Mouse (Mus musculus) megakaryocyte progenitor cell, adult 5-6 weeks (primary cell): Measurements from ENCODE around the gene Map9. TPM values are rescaled to one million over a fixed set of nuclear protein-coding genes. Genes with fewer than 3 reads are reported as not detected.
"Not testable (repeated sequence)": the region's sequence is repeated elsewhere in the genome, so short reads cannot be mapped to it uniquely, and the experiment has no call there.

Source experiments
- ATAC-seq: replicated peaks from 2 replicates; pipeline ENCODE4 v1.8.0; 2016; ENCODE audit warnings: mild to moderate bottlenecking, moderate TSS enrichment, inconsistent platforms; ENCODE audit not compliant: poor library complexity
- total RNA-seq, 2 experiments: library from RNA; stranded (forward) in 1 of 2; stranded (reverse) in 1 of 2; fragments of 157-497, 149-512 nt in 1 of 2; fragments of 200-1000 nt in 1 of 2; gene quantifications; 2 replicates each; pipeline versions ENCODE4 v1.2.3 to v1.2.4; 2015 to 2017

Gene Map9
- total RNA-seq (2015) (0.59 and 0.69 TPM in 2 replicates), total RNA-seq (2017) (0.29 and 0.64 TPM in 2 replicates)

DNA sequence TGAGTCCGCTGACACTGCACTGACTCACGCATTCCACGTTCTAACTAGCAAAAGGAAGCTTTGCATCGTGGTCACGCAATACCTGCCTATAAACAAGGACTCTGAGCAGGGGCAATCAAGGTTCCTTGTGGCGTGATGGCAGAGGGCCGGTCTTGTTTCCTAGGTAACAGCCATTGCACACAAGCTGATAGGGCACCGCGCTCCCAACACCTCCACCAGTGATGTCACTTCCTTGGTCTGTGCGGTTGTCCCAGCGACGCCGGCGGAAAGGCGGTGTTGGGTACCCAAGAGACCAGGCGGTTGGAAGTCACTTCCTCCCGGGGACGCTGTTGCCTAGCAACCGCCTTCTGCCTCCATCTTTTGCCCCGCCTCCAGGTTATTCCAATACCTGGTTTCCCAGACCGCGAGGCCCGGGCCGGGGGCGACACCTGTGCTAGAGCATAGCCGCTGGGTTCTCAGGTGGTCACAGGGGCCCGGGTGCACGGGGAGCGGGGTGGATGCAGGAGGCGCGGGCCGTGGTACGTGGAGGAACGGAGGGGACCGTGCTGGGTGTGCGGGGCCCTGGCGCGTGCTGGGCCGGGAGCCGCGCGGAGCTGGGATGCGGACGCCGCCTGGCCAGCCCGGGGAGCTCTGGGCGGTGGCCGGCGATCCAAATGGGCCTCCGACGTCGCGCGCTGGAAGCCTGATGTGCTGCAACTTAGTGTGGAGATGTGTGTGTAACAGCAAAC is at the start of gene Map9:
Map9 (plus strand) TSS at position 248 of the 728 bp plus-strand sequence.
- peak; percentile 97 for ATAC-seq

DNA sequence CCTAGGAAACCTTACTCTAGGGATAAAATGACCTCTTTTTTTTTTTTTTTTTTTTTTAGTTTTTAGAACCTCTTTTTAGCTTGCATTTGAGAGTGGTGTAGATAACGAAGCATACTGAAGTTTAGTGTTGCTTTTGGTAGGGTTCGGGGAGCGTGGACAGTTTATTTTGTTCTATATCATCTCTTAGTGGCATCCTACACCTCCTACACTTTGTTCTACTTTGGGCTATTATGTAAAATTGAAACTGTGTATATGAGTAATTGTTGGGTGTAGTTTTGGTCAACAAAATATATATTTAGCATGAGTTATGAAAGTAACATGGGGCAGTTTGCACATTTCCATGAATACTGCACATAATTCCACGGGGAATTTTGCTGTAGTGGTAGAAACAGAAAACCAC is 42.1 kb upstream of the Map9 start:
- no peak for ATAC-seq

DNA sequence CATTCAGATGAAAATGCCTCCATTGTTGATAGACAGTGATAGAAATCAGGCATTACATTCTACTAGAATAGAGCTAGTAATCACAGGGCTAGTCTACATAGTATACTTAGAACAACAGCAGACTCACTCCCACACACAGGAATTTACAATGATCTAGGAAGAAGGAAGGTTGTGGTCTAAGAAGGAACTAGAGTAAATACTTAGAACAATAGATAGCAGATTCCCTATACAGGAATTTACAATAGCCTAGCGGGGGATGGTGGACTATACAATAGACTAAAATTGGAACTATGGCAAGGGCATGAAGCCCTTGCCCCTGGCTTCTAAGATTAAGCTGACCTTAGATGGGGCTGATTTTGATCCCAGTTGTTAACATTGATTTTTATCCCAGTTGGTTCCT is 31.1 kb upstream of the Map9 start:
- not testable (repeated sequence) for ATAC-seq

DNA sequence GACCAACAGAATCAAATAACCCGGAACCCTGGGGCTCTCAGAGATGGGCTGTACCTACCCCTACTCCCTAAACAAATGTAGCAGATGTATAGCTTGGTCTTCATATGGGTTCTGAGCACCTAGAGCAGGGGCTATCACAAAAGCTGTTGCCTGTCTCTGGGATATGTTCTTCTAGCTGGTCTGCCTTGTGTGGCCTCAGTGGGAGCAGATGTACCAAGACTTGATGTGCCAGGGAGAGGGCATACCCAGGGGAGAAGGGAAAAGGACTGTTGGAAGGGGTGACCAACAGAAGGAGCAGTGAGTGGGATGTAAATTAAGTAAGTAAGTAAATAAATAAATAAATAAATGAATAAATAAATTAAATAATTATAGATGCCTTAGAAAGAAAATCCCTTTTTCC is 25.8 kb upstream of the Map9 start:
- ATAC-seq: no peak

DNA sequence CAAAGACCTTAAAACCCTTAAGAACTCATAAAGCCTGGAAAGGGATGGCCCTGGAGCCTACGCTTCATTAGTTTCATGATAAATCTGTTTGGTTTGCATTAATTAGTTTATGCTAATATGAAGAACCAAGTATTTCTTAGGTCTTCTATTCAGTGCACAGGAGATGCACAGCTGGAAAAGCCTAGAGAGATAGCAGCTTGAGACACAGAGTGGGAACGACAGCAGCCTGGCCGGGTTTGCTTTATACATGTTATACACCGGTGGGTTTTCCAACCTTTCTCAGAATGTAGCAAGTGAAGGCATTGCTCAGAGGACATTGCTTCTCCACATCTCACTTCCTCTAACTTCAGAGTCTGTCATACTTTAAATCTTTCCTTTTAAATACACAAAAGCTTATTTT is 25.3 kb upstream of the Map9 start:
- ATAC-seq: no peak

DNA sequence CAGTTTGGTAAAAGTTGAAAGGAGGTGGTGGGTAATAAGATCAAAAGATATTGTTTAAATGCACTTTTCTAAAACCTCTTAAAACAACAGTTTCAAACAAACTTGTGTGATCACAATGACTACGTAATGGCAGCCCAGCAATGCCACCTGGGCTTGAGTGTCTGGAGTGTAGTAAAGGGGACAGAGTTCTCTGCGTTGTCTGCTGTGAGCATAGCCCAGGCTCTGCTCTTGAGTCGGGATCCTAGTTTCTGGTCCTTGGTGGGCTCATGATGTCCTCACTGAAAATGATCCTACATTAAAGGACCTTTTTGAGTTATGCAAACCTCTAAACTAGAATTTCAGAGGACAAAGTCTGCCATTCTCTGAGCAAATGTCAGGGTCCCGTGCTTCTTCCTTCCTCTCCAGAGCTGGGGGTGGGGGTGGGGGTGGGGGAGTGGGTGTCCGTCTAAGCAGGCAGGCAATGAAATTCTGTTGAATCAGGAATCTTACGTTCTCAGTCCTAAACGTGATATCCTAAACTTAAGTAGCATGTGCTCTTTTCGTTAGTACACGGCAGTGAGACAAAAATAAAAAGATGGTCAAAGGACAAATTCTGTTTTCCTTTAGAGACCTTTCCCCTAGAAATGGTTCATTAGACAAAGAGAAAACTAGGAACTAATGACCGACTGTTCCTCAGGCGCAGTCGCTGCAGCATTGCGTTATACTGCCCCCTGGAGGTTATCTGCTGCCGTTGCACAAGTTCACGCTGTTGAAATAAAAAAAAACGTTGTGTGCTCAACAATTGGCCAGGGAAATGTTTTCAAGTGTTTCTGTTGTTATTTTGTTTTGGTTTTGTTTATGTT is 24.5 kb upstream of the Map9 start:
- ATAC-seq: peak; percentile 99

DNA sequence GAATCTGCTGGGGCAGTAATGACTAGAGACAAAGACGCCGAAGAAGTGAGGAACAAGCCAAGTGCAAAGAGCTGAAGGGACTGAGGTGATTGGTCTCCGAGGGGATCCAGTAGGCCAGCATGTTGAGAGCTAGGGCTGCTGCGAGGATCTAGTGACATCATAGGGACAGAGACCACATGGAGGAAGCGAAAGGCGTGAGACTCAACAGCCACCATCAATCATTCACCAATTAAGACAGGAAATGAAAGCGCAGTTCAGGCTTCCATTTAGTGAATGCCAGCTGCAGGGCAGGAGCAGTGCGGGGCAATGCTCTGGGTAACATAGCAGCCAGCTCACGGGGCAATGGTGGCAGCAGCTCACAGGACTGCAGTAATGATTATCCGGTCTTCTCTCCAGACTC is 17.7 kb upstream of the Map9 start:
- peak; percentile 99 for ATAC-seq

DNA sequence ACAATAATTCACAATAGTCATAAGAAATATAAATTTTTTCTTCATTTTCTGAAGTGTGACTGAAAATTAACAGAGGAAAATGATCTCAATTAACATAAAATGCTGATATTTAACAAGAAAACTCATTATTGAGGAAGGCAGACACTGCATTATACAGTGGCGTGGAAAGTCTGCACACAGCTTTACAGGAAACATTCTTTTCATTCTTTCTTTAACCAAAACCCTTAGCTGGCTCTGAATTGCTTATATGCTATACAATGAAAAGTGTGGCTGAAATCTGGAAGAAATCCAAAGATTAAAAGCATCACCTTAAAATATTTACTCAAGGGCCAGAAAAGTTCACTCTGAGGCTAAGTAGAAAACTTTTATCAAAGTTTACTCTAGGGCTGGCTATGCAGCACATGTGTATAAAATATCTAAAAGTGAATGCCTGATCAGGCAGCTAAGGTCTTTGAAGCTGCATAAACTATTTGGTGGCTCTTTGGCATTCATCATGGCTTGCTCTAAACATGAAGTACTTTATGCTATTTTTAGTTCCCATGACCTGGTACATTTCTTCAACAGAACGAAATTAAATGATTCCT is 9.5 kb upstream of the Map9 start:
- no peak for ATAC-seq

DNA sequence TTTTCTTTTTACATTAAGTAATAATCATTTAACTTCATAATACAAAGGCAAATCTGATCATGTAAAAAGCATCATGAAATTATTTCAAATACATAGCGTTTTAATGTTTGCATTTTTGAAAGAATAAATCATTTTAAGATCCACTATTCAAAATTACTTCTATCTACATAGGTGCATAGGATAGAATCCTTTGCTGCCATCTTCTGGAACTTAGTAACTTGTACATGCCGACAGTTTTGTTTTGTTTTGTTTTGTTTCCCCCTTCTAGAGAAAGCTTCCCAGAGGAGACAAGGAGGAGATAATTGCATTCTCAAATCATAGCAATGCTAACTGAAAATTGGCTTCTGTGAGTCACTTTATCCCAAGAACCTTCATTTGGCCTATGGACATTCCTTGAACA is 7.5 kb upstream of the Map9 start:
- no peak for ATAC-seq

DNA sequence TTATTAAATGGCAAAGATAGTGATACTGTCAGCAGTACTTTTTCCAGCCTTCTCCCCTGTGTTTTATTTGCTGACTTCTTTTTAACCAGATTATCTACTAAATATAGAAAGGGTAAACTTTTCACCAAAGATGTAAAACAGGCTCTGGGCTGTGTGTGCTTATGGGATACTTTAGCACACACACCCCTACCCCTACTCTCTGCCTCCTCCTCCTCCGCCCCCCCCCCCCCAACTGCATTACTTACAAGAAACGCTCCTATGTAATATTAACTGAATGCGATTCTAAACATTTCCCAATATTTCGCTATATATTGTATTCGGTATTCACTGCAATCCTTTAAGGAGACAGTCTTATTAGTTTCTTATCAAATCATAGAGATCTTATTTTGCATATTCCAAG is 504 bp upstream of the Map9 start:
- ATAC-seq: no peak

DNA sequence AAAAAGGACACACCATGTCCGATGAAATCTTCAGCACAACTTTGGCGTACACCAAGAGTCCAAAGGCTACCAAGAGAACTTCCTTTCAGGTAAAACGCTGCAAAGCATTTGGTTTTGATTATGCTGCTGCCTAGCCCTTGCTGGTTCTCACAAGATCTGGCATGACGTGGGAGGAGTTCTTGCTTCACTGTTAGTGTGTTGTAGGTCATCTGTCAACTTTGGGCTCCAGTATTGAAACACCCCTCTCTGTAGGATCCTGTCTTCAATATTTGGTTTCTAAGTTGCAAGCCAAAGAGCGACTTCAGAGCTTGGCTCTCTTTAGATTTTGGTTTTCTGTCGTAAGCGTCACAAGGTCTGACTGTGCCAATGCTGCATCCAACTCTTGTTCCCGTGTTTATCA is 1.2 kb downstream of the Map9 start:
- ATAC-seq: no peak

DNA sequence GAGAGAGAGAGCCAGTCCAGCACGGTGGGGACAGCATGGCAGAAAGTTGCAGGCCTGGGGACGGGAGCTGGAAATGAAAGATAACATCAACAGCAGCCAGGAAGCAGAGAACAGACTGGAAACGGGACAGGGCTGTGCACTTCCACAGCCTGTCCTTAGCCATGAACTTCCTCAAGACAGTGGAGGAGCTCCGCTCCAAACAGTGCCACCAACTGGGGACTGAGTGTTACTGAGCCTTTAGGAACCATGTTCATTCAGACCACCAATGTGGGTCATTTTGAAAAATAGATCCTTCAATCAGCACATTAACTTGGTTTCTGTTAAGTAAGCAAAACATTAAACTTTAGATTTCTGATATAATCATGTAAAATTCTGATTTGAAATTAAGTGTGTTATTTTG is 4.6 kb downstream of the Map9 start:
- peak; percentile 63 for ATAC-seq

DNA sequence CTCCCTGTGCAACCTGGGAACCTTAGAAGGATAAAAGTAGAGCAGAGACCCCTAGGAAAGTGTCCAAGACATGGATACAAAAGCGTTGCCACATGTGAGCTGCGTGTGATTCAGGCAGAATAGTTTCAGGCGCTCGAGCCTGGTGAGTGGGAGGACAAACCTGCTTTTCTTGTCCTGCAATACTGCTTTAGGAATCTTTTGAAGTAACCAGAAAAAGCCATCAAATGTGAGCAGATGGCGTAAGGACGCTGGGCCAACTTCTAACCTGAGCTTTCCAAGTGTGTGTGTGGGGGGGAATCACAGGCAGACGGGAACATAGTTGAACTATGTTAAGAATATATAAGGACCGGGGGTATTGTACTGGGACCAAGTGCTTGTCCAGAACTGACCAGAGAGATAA is 6.7 kb downstream of the Map9 start:
- no peak for ATAC-seq

DNA sequence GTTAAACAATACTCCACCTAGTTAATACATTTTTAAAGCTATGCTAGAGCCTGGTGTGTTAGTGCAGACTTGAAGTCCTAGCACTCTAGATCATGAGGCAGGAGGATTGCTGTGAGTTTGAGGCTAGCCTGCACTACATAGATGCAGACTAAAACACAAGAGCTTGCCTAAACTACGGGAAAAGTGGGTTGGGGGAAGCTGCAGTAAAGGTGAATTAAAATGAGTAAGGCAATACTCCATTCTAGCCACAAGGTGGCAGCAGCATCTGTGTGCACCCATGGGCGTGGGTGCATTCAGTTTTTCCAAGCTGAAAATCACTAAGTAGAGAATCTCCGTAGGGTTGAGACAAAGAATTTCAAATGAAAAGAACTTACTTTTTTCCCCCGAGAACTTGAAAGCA is 7.1 kb downstream of the Map9 start:
- peak; percentile 72 for ATAC-seq

DNA sequence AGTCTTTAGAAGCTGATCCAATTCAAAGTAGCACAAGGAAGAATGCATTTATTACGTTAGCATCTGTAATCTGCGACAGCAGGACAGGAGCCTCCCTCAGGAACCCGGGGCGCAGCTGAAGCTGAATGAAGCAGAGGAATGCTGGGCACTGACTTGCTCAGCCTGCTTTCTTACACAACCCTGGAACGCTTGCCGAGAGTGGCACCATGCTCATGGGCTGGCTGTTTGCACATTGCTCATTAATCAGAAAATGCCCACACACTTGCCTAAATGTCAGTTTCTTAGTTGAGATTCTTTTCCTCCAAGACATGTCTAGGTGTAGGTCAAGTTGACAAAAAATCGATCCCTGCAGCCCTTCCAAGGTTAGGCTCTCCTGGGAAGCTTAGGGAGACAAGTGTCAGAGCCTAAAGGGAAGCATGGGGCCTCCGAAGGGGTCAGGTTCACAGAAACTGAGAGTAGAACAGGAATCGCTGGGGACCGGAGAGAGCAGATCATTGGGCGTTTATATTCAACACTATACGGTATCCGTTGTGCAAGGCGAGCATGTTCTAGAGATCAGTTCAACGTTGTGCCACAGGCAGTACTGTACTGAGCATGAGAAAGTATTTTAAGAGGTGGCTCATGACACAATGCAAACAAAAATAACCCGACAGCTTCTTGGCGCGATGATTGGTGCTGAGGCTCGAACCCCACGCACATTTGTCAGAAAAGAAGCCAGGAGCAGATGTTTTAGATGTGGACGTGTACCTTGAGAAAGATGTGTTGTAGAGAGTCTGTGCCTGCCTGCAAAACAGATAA is 11.4 kb downstream of the Map9 start:
- ATAC-seq: no peak

DNA sequence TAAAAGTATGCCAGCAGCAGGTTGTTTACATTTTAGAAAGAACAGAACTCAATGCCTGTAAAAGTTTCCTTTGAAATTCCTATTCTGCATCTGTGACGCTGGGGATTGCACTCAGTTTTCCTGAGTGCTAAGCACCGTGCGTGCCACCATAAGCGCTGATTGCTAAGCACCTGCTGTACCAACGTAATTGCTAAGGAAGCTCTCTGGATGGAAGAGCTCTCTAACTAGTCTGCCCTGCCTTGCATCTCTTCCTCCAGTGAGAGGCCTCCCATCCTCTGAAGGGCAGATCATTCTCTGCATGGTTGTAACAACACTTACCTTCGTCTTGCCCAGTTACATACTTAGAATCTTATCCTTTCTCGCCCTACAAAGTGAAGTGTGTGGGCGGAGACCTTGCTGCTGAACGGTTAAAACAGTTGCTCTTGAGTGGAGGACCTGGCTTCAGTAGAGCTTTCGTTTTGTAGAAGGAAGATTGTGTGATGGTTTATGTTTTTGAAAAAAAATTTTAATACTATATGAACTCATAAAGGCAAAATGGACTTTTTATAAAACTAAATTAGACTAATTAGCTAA is 12.7 kb downstream of the Map9 start:
- no peak for ATAC-seq

DNA sequence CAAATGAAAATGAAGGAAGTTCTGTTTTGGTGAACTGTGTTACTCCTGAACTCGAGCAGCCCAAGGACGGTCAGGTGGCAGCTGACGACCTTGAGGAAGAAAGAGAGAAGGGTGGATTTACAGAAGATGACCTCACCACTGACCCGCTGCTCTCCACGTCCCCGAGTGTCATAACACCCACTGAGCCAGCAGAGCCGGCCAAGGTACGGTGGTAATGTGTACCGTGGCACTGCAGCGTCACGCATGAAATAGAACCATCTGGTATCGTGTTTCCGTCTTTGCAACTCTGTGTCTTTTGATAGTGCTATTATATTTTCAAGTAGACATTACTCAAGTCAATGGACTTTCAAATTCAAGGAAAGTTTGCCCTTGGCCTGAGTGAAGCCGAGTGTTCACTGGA is 19.1 kb downstream of the Map9 start:
- ATAC-seq: no peak

DNA sequence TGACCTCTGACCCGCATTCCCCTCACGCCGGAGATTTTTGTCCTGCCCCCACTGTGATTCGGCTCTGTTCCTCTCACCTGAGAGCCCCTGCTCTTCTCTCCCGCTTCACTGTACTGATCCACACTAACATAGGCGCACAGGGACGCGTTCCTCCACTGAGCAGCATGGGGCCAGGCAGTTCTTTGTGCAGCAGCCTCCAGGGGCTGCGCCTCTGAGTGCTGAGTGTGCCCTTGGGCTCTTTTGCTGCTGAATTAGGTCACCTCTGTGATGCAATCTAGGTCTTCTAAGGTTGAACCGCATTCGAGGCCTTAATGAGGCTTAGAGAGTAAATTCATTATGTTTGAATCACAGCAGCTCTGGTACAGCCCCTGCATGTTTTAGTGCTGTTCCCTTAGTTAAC is 24.5 kb downstream of the Map9 start:
- ATAC-seq: no peak

DNA sequence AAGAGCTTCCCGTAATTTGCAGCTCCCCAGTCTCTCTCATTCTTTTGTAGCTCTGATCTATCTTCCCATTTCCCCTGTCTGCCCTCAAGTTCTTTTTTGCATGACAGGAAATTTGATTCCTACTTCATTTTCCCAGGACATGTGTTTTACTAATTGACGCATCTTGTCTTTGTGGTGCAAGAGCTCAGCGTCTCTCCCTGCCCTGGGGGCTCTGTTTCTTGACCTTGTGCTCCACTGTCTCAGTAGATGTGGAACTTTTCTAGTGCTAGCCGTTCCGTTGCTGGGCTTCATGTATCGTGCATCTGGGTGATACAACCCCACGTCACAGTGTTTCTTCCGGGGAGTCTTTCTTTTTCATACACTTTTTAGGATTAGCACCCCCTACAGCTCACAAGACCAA is 27.2 kb downstream of the Map9 start:
- no peak for ATAC-seq

DNA sequence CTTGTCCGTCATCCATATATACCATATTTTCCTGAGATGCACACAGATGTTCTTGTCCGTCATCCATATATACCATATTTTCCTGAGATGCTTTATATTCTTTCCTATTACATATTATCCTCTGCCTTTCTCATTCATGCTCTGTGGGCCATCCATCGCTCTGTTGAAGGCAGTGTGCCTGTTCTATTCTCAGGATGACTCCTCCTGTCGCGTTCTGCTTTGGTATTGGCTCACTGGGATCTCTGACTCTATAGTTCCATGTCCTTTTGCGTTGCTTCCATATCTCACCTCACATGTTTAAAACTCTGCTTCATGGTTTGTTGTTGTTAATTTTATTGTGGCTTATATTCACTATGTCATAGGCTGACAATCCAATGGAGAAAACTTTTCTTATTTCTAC is 48.0 kb downstream of the Map9 start:
- no peak for ATAC-seq

DNA sequence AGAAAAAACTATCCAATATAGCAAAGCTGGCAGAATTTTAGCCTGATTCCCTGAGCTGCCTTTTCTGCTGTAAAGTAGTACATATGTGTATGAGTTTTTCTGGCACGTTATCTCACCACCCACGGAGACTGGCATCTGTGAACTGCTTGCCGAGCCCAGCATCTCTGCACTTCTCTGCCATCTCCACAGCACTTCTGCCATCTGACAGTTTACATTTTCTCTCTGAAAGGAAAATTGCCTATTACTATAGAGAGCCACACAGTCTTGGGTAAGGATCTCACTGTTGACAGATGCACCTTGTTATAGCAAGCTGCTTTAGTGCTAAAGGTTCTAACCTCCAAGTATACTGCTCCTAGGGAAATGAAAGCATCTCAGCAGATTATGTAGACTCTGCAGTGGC is 48.5 kb downstream of the Map9 start:
- ATAC-seq: no peak
